Mouse (Mus musculus): Measurements from ENCODE around the gene Il21r. TPM values are rescaled to one million over a fixed set of nuclear protein-coding genes. Genes with fewer than 3 reads are reported as not detected.

Il21r gene
- polyA plus RNA-seq, 1 experiment from 2014 or later, result 0.46 TPM

GRCm38 (mm10) chr7:125608183-125608688, 5.0 kb downstream of the Il21r start:
- H3K4me3 ChIP-seq (ENCODE audit: low read depth, low read length), result no peak overlapping the region
- ATAC-seq (ENCODE audit: insufficient number of reproducible peaks, insufficient read depth, low FRiP score, low read depth), result no peak
- H3K4me1 ChIP-seq (ENCODE audit: control insufficient read depth, insufficient read depth, low read length), result no peaks in the 10 kb centered on the region
- H3K9me3 ChIP-seq (ENCODE audit: control insufficient read depth, low read depth, low read length), result no peaks in the 10 kb centered on the region
- no peaks in the 10 kb centered on the region for H3K27me3 ChIP-seq (ENCODE audit: control insufficient read depth, insufficient read depth, low read length)
- no peak overlapping the region for H3K9ac ChIP-seq (replicated peaks; ENCODE audit: low read depth, low read length)
- H3K36me3 ChIP-seq (ENCODE audit: control insufficient read depth, insufficient read depth, low read length), result no peaks in the 10 kb centered on the region
- WGBS, result 83% methylated on average over 4 of the region's 4 CpGs
- H3K4me2 ChIP-seq (replicated peaks; ENCODE audit: low read depth, low read length), result no peak overlapping the region
- no peak overlapping the region for H3K27ac ChIP-seq (ENCODE audit: low read length)

GRCm38 (mm10) chr7:125613579-125613978, 10.3 kb downstream of the Il21r start:
- no peak for ATAC-seq (ENCODE audit: insufficient number of reproducible peaks, insufficient read depth, low FRiP score, low read depth)
- Histone ChIP-seq H3K9ac (replicated peaks; ENCODE audit: low read depth, low read length) (no peak overlapping the region), H3K36me3 (ENCODE audit: control insufficient read depth, insufficient read depth, low read length) (no peaks in the 10 kb centered on the region), H3K4me3 (ENCODE audit: low read depth, low read length) (no peak overlapping the region), H3K4me2 (replicated peaks; ENCODE audit: low read depth, low read length) (no peak overlapping the region), H3K27ac (ENCODE audit: low read length) (no peak overlapping the region), H3K27me3 (ENCODE audit: control insufficient read depth, insufficient read depth, low read length) (no peaks in the 10 kb centered on the region), H3K4me1 (ENCODE audit: control insufficient read depth, insufficient read depth, low read length) (no peaks in the 10 kb centered on the region), H3K9me3 (ENCODE audit: control insufficient read depth, low read depth, low read length) (no peaks in the 10 kb centered on the region)
- WGBS, result 79% methylated on average over 5 of the region's 5 CpGs

GRCm38 (mm10) chr7:125615453-125615852, 12.2 kb downstream of the Il21r start:
- H3K9ac ChIP-seq (replicated peaks; ENCODE audit: low read depth, low read length), result no peak overlapping the region
- no peaks in the 10 kb centered on the region for H3K36me3 ChIP-seq (ENCODE audit: control insufficient read depth, insufficient read depth, low read length)
- H3K9me3 ChIP-seq (ENCODE audit: control insufficient read depth, low read depth, low read length), result no peaks in the 10 kb centered on the region
- no peak for ATAC-seq (ENCODE audit: insufficient number of reproducible peaks, insufficient read depth, low FRiP score, low read depth)
- no peak overlapping the region for H3K4me2 ChIP-seq (replicated peaks; ENCODE audit: low read depth, low read length)
- H3K4me1 ChIP-seq (ENCODE audit: control insufficient read depth, insufficient read depth, low read length), result no peaks in the 10 kb centered on the region
- H3K4me3 ChIP-seq (ENCODE audit: low read depth, low read length), result no peak overlapping the region
- no peaks in the 10 kb centered on the region for H3K27me3 ChIP-seq (ENCODE audit: control insufficient read depth, insufficient read depth, low read length)
- H3K27ac ChIP-seq (ENCODE audit: low read length), result no peak overlapping the region
- WGBS, result 88% methylated on average over 7 of the region's 7 CpGs

- Histone ChIP-seq H3K27me3 (ENCODE audit: control insufficient read depth, insufficient read depth, low read length) (no peaks in the 10 kb centered on the region), H3K4me2 (replicated peaks; ENCODE audit: low read depth, low read length) (no peak overlapping the region), H3K4me3 (ENCODE audit: low read depth, low read length) (no peak overlapping the region), H3K27ac (ENCODE audit: low read length) (no peak overlapping the region), H3K9ac (replicated peaks; ENCODE audit: low read depth, low read length) (no peak overlapping the region), H3K9me3 (ENCODE audit: control insufficient read depth, low read depth, low read length) (no peaks in the 10 kb centered on the region), H3K4me1 (ENCODE audit: control insufficient read depth, insufficient read depth, low read length) (no peaks in the 10 kb centered on the region), H3K36me3 (ENCODE audit: control insufficient read depth, insufficient read depth, low read length) (no peaks in the 10 kb centered on the region)
- no peak for ATAC-seq (ENCODE audit: insufficient number of reproducible peaks, insufficient read depth, low FRiP score, low read depth)
- WGBS, result 82% methylated on average over 7 of the region's 7 CpGs
These were observed 14.8 kb downstream of the Il21r start for GRCm38 (mm10) chr7:125618016-125618415.

DNA sequence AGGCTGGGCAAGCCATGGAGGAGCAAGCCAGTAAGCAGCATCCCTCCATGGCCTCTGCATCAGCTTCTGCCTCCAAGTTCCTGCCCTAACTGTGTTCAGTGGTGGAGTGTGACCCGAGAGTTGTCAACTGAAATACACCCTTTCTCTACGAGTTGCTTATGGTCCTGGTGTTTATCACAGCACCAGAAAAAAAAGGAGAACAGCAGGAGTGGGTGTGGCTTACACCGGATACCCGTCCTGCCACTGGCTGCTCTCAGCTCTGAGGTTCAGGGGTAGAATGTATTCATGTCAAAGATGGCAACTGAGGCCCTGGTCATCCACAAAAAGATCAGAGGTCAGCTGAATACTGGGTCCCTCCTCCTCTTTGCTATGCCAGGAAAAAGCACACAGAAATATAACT, 16.8 kb downstream of the Il21r start:
- Histone ChIP-seq H3K9me3 (ENCODE audit: control insufficient read depth, low read depth, low read length) (no peaks in the 10 kb centered on the region), H3K27me3 (ENCODE audit: control insufficient read depth, insufficient read depth, low read length) (no peaks in the 10 kb centered on the region), H3K4me3 (ENCODE audit: low read depth, low read length) (no peak overlapping the region), H3K9ac (replicated peaks; ENCODE audit: low read depth, low read length) (no peak overlapping the region), H3K4me2 (replicated peaks; ENCODE audit: low read depth, low read length) (no peak overlapping the region), H3K27ac (ENCODE audit: low read length) (no peak overlapping the region), H3K4me1 (ENCODE audit: control insufficient read depth, insufficient read depth, low read length) (no peaks in the 10 kb centered on the region), H3K36me3 (ENCODE audit: control insufficient read depth, insufficient read depth, low read length) (no peaks in the 10 kb centered on the region)
- no peak for ATAC-seq (ENCODE audit: insufficient number of reproducible peaks, insufficient read depth, low FRiP score, low read depth)
- 75% methylated on average over 4 of the region's 4 CpGs for WGBS

DNA sequence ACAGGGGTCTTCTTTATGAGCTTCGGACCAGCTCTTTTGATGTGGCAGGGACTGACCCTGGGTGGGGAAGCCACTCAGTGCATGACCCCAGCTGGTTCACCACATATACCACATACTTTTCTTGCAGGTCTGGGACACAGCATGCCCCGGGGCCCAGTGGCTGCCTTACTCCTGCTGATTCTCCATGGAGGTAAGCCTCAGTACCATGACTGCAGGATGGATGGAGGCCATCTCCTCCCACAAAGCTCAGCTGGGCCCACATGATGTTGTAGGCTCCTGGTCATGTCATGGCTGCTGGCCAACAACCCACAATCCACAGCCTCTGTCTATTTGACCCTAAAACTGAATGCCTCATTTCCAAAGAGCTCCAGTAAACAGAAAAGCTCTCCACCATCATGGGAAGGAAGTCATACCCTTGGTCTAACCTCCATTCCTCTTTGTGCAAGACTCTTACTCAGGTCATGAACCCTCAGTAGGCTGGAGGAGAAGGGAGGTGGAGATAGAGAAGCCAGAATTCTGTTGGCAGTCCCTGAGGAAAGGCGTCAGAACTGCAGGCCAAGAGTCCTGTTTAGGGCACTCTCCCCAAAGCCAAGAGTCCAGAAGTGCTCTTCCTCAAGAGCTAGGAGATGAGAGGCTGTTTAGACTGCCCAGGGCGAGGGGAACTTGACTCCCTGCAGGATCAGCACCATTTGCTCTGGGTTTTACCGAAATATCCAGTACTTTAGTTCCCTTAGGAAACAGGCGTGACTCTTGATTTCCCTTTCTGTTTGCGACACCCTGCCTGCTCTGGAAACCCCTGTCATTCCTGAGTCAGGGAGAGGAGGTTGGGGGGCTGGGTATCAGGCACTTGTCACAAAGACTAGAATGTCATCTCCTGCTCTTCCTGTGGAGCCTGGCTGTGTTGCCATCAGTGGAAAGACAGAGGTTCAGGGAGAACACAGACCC, 19.8 kb downstream of the Il21r start:
- no peak overlapping the region for H3K4me3 ChIP-seq (ENCODE audit: low read depth, low read length)
- 73% methylated on average over 7 of the region's 7 CpGs for WGBS
- H3K9ac ChIP-seq (replicated peaks; ENCODE audit: low read depth, low read length), result no peak overlapping the region
- no peak overlapping the region for H3K4me2 ChIP-seq (replicated peaks; ENCODE audit: low read depth, low read length)
- ATAC-seq (ENCODE audit: insufficient number of reproducible peaks, insufficient read depth, low FRiP score, low read depth), result no peak
- no peak overlapping the region for H3K27ac ChIP-seq (ENCODE audit: low read length)
- H3K27me3 ChIP-seq (ENCODE audit: control insufficient read depth, insufficient read depth, low read length), result no peaks in the 10 kb centered on the region
- H3K36me3 ChIP-seq (ENCODE audit: control insufficient read depth, insufficient read depth, low read length), result no peaks in the 10 kb centered on the region
- no peaks in the 10 kb centered on the region for H3K9me3 ChIP-seq (ENCODE audit: control insufficient read depth, low read depth, low read length)
- no peaks in the 10 kb centered on the region for H3K4me1 ChIP-seq (ENCODE audit: control insufficient read depth, insufficient read depth, low read length)

DNA sequence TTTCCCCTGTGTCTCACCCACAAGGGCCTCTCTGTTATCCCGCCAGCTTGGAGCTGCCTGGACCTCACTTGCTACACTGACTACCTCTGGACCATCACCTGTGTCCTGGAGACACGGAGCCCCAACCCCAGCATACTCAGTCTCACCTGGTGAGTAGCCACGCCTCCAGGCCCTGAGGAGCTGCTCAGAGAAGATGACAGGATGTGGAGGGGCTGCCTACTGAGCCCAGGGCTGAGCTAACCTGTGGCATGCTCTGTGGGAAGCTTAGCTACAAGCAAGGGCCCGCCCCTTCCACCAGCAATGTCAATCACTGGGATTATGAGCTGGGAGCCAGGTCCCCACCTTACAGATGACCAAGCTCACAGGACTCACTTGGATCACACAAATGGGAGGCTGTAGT, 22.0 kb downstream of the Il21r start:
- ATAC-seq (ENCODE audit: insufficient number of reproducible peaks, insufficient read depth, low FRiP score, low read depth), result no peak
- Histone ChIP-seq H3K4me3 (ENCODE audit: low read depth, low read length) (no peak overlapping the region), H3K27me3 (ENCODE audit: control insufficient read depth, insufficient read depth, low read length) (no peaks in the 10 kb centered on the region), H3K4me2 (replicated peaks; ENCODE audit: low read depth, low read length) (no peak overlapping the region), H3K9me3 (ENCODE audit: control insufficient read depth, low read depth, low read length) (no peaks in the 10 kb centered on the region; the same call in 1 of the 2 replicates), H3K36me3 (ENCODE audit: control insufficient read depth, insufficient read depth, low read length) (no peaks in the 10 kb centered on the region), H3K27ac (ENCODE audit: low read length) (no peak overlapping the region), H3K4me1 (ENCODE audit: control insufficient read depth, insufficient read depth, low read length) (no peaks in the 10 kb centered on the region), H3K9ac (replicated peaks; ENCODE audit: low read depth, low read length) (no peak overlapping the region)
- 65% methylated on average over 4 of the region's 4 CpGs for WGBS

- ATAC-seq (ENCODE audit: insufficient number of reproducible peaks, insufficient read depth, low FRiP score, low read depth), result no peak
- Histone ChIP-seq H3K27me3 (ENCODE audit: control insufficient read depth, insufficient read depth, low read length) (no peaks in the 10 kb centered on the region), H3K4me2 (replicated peaks; ENCODE audit: low read depth, low read length) (no peak overlapping the region), H3K27ac (ENCODE audit: low read length) (no peak overlapping the region), H3K9me3 (ENCODE audit: control insufficient read depth, low read depth, low read length) (no peaks in the 10 kb centered on the region; the same call in 1 of the 2 replicates), H3K4me1 (ENCODE audit: control insufficient read depth, insufficient read depth, low read length) (no peaks in the 10 kb centered on the region), H3K9ac (replicated peaks; ENCODE audit: low read depth, low read length) (no peak overlapping the region), H3K4me3 (ENCODE audit: low read depth, low read length) (no peak overlapping the region), H3K36me3 (ENCODE audit: control insufficient read depth, insufficient read depth, low read length) (no peaks in the 10 kb centered on the region)
- 59% methylated on average over 7 of the region's 7 CpGs for WGBS
These were observed 22.6 kb downstream of the Il21r start for GRCm38 (mm10) chr7:125625829-125626228.

Measured in stomach, embryonic 14.5 days (tissue).